Mouse (Mus musculus) kidney, adult 8-10 months (tissue): ENCODE results near the gene Ptp4a2.
A peak's percentile ranks its signal among the peaks of the same experiment; 100 is the strongest.

Experiments used
- DNase-seq, 2 experiments: peaks; one replicate each; pipeline ENCODE4 v3.0.0; 2022

The Ptp4a2 gene

GRCm38 (mm10) chr4:129803368-129803767 lies 7.7 kb upstream of the Ptp4a2 start:
- DNase-seq, result no peak

- no peak for DNase-seq
These were observed 6.0 kb upstream of the Ptp4a2 start for GRCm38 (mm10) chr4:129805059-129805458.

GRCm38 (mm10) chr4:129811605-129812468 lies 818 bp downstream of the Ptp4a2 start:
- DNase-seq, result no peak

- DNase-seq, result no peak
These were observed 6.6 kb downstream of the Ptp4a2 start for GRCm38 (mm10) chr4:129817591-129817990.

GRCm38 (mm10) chr4:129818506-129819195 lies 7.6 kb downstream of the Ptp4a2 start:
- peak; percentile 27 for DNase-seq

- peak; percentile 98 for DNase-seq
These were observed 8.8 kb downstream of the Ptp4a2 start for GRCm38 (mm10) chr4:129819712-129820336.

- DNase-seq, result peak; percentile 68 to 72
These were observed 9.5 kb downstream of the Ptp4a2 start for GRCm38 (mm10) chr4:129820417-129821086.

GRCm38 (mm10) chr4:129821087-129821616 lies 10.1 kb downstream of the Ptp4a2 start:
- no peak for DNase-seq

- DNase-seq, result no peak
These were observed 11.3 kb downstream of the Ptp4a2 start for GRCm38 (mm10) chr4:129822324-129822723.

- no peak for DNase-seq
These were observed 12.3 kb downstream of the Ptp4a2 start for GRCm38 (mm10) chr4:129823216-129823810.

- DNase-seq, result no peak
These were observed 16.6 kb downstream of the Ptp4a2 start for GRCm38 (mm10) chr4:129827611-129828010.

GRCm38 (mm10) chr4:129828081-129828480 lies 17.1 kb downstream of the Ptp4a2 start:
- DNase-seq, result no peak

GRCm38 (mm10) chr4:129829799-129830198 lies 18.8 kb downstream of the Ptp4a2 start:
- DNase-seq, result no peak

- DNase-seq, result no peak
These were observed 19.4 kb downstream of the Ptp4a2 start for GRCm38 (mm10) chr4:129830343-129830944.

- no peak for DNase-seq
These were observed 23.6 kb downstream of the Ptp4a2 start for GRCm38 (mm10) chr4:129834581-129834980.

GRCm38 (mm10) chr4:129835296-129835695 lies 24.3 kb downstream of the Ptp4a2 start:
- no peak for DNase-seq

- no peak for DNase-seq
These were observed 29.0 kb downstream of the Ptp4a2 start for GRCm38 (mm10) chr4:129839866-129840555.

GRCm38 (mm10) chr4:129846823-129847222 lies 35.8 kb downstream of the Ptp4a2 start:
- DNase-seq, result no peak

GRCm38 (mm10) chr4:129850491-129850890 lies 39.5 kb downstream of the Ptp4a2 start:
- no peak for DNase-seq

- no peak for DNase-seq
These were observed 40.8 kb downstream of the Ptp4a2 start for GRCm38 (mm10) chr4:129851861-129852260.

- no peak for DNase-seq
These were observed 42.0 kb downstream of the Ptp4a2 start for GRCm38 (mm10) chr4:129853053-129853452.
